Mouse (Mus musculus): ENCODE data around the gene Gm17720.
A peak's percentile ranks its signal among the peaks of the same experiment; 100 is the strongest.

Gene Gm17720

DNA sequence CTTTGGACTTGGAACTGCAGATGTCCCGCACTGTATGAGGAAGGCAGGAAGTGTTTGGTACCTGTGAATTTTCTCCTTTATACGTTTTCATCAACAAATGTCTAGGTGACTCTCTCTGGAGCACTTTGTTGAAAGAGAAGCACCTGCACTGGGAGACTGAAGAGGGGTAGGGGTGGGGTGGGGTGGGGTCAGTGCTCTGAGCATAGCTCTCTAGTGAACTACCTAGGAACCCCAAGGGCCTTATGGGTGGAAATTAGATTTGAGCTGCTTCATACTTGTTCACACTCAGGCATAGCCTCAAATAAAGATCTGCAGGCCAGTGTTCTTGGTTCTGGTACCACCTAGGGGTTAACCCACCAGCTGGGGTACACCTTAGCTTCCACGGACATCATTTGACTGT lies at the start of gene Gm17720:
Gene Gm17720, minus strand, starts transcription at position 101 of the 400 bp plus-strand sequence.
- no peak for DNase-seq (ENCODE audit: low spot score)

DNA sequence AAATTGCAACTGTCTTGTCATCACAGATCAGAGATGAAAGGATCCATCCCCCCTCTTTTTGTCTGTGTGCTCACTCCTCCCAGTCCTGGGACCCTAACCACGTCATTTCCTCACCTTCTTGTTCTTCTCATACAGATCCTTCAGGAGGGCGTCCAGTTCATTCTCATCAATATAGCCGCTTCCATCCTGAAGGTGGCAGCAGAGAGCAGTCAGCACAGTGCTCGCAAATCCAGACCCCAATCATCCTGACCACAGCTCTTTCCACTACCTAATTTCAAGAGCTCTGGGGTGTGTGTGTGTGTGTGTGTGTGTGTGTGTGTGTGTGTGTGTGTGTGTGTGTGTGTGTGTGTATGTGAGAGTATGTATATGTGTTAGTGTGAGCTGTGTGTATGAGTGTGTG lies 43.0 kb upstream of the Gm17720 start:
- peak; percentile 28 for DNase-seq (ENCODE audit: low spot score)

DNA sequence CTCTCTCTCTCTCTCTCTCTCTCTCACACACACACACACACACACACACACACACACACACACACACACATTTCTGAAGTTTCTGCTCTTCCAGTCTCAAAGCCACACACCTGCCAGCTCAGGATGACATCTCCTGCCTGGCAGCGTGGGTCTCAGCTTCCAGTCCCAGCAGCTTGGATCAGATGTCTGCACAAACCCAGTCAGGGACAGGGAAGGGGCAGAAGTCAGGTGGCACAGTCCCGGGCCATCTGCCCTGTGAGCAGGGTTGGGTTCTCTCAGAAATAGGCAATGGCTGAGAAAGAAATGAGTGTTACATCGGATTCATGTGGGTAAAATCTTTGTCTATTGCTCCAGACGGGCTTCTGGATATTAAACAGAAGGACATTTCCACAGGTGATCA lies 38.2 kb upstream of the Gm17720 start:
- no peak for DNase-seq (ENCODE audit: low spot score)

DNA sequence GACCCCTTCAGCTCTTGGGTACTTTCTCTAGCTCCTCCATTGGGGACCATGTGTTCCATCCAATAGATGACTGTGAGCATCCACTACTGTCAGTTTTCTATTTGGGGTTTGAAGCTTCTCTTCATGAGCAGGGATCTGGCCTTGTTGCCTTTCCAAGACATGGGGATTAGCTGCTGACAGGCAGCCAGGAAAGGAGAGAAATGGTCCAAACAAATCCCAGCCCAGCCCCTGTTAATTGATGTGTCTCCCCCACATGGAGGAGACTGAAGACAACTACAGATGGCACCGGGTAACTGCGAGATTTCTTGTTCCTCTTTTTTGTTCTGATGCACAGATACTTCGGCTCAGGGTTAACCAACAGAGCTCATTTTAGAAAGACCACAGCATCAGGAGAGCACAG lies 37.6 kb upstream of the Gm17720 start:
- no peak for DNase-seq (ENCODE audit: low spot score)

DNA sequence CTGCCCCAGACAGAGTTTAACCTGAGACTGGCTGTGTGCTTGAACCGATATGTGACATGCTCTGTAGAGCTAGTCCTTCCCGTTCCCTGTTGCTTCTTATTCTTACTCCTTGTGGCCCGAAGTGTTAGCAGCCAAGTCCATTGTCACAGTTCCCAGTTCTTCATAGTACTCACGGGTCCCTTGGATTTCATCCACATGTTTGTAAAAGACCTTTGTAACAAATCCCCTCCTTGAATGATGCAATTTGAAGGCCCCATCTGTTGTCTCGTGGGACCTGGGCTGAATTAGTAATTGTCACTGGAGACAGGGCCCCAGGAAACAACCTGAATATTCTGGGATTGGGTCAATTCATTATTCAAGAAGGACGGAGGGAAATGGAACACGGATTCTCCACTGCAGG lies 33.0 kb upstream of the Gm17720 start:
- no peak for DNase-seq (ENCODE audit: low spot score)

DNA sequence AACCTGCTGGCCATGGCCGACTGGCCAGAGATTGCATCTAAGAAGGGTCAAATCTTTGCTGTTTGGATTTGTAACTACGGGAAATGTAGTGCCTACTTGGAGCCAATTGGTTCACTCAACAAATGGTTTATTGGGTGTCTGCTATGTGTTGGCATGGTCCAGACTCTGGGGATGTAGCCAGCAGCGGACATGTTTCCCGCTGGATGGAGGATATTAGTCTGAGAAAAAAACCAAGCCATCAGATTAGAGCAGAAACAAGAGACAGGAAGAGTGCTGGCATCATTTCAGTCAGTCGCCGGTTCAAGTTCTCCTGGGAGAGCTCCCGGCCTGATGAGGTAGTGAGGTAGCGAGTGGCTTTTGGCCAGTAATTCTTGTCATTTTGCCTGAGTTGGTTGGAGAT lies 31.7 kb upstream of the Gm17720 start:
- DNase-seq (ENCODE audit: low spot score) = no peak

DNA sequence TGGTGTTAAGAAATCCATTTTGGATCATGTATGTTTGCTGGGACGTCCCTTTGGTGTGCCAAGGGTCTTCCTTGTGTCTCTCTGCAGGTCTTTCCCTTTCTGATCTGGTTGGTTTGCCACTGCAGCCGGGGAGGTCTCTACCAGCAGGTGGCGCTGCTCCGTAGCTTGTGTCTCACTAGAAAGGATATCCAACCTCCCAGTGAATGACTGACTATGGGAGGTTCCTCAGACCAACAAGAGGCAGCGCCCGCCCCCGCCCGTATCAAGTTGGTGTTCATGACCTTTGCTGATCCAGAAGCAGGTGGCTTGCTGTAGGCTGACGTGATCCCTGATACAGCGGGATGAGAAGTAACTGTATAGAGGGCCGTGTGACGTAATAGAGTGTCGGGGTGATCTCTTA lies 28.0 kb upstream of the Gm17720 start:
- DNase-seq (ENCODE audit: low spot score) = peak; percentile 49

DNA sequence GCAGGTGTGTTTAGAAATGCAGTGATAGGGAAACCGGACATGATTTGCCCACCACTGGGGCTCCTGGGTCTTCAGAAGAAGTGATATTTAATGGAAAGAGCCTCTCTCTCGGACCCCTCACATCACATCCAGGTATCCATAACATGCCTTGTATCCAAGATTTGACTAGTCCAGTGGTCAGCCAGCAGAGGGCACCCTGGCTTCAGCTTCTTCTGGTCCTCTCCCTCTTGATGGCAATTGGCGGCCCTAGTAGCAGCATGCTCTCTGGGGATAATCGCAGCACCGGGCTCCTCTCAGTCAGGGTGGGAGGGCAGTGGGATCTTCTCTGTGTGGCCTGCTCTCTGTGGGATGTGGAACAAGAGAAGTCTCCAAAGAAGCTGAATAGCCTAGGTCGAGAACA lies 17.2 kb upstream of the Gm17720 start:
- DNase-seq (ENCODE audit: low spot score) = no peak

DNA sequence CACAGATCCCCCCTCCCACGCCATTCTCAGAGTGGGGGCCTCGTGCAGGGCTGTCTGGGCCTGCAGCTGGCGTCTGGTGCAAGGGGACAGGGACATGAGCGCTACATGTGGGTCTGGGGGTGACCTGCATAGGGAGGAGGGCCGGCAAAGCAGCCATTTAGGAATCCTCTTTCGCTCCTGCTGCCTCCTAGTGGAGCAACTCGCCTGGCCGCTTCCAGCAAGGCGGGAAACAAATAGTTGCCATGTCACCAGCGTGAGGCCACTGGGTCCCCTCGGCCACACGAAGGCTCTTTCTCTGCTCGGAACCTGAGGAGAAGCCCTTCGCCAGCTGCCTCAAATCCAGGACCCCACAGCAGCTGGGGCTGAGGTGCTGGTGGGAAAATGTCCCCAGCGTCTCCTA lies 877 bp downstream of the Gm17720 start:
- no peak for DNase-seq (ENCODE audit: low spot score)

DNA sequence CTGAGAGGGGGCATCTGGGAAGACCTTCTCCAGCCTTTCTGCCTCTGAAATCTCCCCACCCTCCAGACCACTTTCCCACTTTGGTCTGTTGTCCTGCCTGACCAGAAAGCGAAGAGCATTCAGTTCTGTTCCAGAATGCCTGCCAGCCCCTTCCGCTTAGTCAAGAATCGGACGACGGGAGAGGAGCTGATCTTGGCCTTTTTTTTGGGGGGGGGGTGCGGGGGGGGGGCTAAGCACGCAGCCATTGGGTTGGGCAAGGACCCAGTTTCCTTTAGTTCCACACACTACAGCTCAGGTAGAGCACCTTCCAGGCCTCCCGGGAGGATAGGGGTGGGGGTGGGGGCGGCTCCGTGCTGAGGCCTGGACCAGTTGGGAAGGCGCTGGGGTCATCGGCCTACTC lies 1.6 kb downstream of the Gm17720 start, which contains the start of gene Gm21964:
Gene Gm21964, plus strand, starts transcription at position 301 of the 400 bp plus-strand sequence.
- no peak for DNase-seq (ENCODE audit: low spot score)

DNA sequence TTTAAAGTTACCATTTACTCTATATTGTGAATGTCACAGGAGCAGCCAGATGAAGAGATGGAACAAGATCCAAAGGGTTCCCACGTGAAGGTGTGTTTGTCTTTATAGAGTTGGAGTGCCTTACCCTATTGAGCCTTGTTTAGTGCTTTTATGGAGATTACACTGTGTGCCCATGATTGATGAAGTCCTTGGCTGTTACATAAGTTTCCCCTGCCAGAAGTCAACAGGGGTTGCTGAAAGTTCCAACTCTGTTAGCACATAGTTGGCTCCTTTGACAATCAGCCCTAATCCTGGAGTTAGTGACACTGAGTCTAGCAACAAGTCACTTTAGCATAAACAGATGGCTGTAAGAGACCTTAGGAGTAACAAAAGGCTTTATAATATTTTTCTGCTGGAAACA lies 10.7 kb downstream of the Gm17720 start:
- no peak for DNase-seq (ENCODE audit: low spot score)

DNA sequence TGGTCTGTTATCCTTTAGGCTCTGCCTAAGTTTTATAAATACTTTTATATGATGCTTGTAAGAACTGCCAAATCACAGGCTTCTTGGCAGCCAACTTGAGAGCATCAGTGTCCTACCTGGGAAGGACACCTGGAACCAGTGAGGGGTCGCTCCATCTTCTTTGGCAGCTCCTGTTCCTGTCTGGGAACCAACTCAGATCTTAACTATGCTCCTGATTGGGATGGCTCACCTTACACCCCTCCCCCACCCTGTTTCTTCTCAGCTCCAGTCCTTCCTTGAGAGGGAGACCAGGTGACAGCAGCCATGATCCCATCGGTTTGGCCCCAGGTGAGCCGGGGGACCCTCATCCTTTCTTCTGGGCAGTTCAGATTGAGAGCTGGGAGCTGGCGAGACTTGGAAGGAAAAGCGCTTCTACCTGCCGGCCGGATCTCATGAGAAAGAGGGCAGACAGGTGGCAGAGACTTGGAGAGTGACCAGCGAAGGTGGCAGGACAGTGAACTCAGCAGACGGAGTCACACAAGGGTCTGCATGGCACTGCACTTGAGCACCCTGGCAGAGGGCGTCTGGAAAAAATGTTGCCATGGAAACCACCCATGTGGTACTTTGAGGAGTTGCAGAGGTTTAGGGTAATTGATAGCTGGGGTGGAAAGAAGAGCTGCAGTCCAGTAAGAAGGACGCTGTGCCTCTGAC lies 20.0 kb downstream of the Gm17720 start:
- DNase-seq (ENCODE audit: low spot score) = no peak

DNA sequence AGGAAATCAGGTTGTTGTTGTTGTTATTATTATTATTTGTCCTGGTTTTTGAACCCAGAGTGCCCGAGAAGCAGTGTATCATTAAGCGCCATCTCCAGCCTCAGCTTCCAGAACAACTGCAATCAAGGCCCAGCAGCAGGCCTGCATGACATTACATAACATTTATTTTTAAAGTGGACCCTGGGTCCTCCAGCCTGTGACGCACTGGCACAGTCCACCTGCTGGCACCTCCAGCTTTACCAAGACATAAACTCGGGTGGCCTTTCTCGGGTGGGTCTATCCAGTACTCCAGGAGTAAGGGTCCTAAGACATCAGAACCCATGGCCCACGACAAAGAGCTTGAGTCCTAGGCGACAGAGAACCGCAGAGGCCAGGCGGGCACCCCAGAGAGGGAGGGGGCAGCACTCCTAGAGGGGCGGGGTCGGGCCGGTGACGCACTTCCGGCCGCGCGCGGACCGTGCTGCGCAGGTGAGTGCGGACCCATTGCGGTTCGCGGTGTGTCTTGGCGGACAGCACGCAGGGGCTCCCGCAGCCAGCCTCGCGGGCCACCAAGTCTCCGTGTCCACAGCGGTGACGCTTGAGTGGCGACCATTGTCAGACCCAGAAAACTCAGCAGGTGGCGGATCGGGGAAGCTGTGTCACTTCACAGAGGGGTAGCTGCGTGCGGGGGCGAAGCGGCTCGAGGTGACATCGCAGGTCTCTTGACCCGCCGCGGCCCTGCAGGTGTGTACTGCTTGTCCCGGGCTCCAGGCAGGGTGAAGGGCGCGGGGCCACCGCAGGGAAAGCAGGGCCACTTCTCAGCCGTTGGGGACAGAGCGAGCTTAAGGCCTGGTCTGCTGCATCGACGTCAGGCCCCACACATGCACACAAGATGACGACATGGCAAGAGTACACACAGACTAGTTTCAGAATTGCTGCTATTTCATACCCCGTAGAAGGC lies 23.0 kb downstream of the Gm17720 start, which contains the start of gene Zfp612:
Gene Zfp612, plus strand, starts transcription at position 465 of the 940 bp plus-strand sequence.
- peak; percentile 11 for DNase-seq (ENCODE audit: low spot score)

DNA sequence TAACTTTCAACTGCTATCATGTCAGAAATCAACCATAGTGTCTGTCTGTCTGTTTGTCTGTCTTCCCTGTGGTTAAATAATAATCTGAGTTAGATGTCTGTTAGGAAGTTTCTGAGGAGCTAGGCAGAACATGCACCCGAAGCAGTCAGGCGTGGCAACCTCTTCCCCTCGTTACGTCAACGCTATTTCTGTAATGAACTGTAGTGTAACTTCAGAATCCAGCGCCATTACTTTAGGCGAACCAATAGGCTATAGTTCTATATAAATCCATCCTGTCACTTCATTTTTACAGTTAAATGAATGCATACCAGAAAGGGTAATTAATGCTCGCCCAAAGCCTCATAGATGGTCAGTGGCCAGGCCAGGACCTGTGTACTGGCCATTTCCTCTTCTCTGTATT lies 28.1 kb downstream of the Gm17720 start:
- no peak for DNase-seq (ENCODE audit: low spot score)

DNA sequence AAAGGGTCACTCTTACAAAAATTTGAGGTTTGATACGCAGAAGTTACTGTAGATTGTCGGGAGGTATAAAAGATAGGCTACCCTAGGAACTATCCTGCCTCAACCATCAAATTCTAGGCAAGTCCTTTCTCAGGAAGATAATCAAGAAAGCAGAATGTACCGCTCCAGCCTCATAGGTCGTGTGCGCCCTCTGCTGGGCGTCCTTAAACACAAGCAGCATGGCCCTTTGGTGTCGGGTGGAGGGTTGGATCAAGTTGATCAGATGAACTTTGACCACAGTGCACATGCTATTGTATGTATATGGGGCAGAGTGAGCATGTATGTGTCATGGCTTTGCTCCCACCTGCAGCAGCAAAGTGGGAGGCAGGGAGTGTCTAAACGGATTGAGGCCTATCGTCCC lies 31.0 kb downstream of the Gm17720 start:
- DNase-seq (ENCODE audit: low spot score) = peak; percentile 38

DNA sequence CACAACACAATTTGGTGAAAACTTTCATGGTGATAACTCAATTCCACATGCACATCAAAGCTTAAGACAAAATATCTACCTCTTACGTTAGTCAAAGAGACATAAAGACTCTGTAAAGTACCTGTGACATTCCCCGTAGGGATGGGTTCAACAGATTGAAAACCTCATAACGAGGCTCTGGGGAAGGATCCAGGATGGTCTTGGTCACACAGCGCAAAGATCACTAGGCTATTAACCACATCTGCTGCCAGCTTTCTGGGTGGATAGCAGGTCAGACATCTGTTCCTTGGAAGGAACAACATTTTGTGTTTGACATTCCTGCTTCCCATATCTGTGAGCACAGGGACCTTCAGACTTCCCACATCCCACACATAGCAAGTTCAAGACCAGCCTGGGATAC lies 32.8 kb downstream of the Gm17720 start:
- DNase-seq (ENCODE audit: low spot score) = no peak

DNA sequence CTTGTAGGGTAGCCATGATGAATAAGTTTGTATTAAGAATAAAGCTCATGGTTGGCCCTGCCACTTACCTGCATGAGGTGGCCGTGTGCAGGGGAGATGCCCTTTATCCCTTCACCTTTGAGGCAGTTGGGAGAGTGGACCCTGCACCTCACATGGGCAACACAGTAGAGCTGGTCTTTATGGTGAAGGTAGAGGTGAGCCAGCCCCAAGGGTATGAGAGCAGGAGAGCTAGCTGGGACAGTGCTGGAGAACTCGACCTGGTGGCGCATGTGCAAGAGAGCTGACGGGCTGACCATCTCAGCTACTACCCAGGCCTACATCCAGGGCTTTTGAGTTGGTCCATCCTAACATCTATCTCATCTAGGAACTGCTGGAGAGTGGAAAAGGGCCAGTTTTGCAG lies 36.9 kb downstream of the Gm17720 start:
- DNase-seq (ENCODE audit: low spot score) = no peak

DNA sequence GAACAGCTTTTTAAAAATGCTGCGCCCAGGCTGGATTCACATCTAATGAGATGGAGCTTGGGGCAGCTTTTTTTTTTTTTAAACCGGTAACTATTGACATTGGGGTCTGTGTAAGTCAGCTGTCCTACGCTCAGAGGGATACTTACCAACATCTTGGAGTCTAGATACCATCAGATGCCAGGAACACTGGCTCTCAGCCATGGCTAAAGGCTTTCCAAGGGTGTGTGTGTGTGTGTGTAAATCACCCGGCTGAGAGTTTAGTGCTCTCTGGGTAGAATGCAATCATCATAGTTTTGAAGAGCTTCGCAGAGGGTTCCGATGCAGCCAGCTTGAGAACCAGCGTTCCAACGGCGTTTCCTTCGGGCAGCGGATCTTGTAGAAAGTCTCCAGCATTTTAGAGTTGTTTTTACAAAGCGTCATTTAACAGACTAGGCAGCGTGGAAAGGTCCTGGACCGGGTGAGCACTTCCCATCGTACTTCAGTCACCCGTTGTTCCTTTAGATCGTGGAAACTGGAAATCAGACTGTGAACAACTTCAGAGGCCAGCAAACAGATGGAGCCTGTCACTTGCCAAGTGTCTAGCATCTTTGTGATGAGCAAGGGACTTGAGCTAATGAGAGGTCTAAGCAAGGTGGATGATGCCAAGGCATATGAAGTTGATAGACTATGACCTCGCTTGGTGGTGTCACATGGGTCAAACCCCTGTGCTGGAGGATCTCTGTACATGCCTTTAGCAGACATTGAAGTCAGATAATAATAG lies 37.8 kb downstream of the Gm17720 start:
- DNase-seq (ENCODE audit: low spot score) = no peak

DNA sequence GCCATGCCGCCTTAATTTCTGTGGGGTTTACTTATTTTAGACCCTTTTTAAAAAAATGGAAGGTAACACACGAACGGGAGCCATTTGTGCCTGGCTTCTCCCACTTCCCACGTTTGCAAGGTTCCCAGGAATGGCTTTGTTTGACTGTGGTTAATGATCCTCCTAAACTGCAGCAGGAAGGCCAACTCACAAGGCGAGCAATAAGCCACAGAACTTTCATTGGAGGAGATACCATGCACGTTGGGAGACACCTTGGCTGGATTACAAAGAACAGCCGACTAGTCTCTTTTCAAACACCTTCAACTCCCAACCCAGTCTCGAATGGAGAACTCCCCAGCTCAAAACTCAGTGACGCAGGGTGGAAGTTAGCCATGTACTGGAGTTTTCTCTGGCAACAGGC lies 38.4 kb downstream of the Gm17720 start:
- no peak for DNase-seq (ENCODE audit: low spot score)

DNA sequence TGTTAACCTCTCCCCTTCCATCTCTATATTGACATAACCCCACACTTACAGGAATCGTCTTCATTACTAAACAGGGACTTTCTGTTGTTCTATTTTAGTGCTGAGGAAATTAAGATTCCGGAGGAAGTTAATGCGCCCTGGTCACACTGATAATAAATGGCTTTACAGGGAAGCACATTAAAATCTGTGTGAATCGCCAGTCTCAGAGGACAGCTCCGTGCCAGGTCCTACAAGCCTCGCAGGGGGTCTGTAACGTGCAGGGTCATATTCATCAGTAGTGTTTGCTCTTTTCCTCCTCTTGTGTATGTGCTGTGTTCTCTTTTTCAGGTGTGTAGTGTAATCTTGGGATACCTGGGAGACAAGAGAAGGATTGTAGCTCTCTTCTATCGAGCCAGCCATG lies 44.3 kb downstream of the Gm17720 start:
- no peak for DNase-seq (ENCODE audit: low spot score)

DNA sequence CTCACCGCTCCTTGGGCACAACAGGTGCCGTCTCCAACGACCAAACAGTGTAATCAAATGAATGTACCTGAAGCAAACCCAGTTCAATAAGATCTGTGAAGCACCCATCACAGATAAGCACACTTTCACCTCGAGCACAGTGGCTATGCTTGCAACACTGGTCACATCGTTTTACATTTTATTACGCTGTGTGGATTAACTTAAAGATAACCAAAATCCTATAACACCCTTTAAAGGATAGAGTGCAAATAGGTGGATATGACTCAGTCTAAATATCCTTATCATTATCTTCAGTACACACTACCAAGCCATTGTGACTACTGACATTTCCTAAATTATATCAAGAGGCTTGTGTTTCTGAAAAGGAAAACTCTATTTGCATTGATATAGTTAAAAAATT lies 51.3 kb downstream of the Gm17720 start:
- no peak for DNase-seq (ENCODE audit: low spot score)

DNA sequence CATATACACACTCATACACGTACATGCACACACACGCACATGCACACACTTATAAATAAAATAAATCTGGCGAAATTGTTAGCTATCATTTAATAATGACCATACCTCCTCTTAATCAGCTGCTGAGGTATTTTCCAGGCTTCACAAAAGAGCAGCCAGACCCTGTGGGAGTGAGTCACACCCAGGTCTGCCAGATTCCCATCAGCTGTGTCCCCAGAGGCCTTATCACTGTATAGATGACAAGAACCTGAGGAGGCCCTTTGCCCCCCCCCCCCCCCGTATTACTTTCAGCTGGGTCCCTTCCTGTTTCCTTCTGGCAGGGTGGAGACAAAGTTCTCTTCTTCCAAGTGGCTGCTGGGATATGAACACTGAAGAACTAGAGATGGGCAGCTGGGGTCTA lies 62.0 kb downstream of the Gm17720 start:
- DNase-seq (ENCODE audit: low spot score) = no peak

DNA sequence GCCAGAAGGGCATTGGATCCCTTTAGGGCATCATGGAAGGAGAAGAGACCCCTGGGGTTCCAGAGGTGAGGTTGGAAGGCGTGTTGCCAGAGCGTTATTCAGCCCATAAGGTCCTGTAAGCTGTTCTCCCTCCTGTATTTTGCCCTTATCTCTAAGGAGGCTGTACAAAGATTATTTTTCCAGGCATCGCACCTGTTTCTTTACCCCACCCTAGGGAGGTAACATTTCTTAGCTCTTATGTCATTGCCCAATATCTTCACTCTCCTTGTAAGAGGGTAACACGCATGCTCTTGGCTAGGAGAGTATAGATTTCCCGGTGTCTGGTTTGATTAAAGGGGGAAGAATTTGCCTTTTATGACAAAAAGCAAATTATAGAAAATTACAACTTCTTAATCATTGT lies 62.9 kb downstream of the Gm17720 start, which contains the start of gene Chst4:
Gene Chst4, minus strand, starts transcription at position 82 of the 400 bp plus-strand sequence.
- DNase-seq (ENCODE audit: low spot score) = no peak
